Mouse (Mus musculus) lung, adult 2 months (tissue): ENCODE measurements at regions not wholly inside any gene's neighbourhood (a gene's known extent, or its start where the extent isn't known, plus 50 kb on each side); places are given as distances from the start of the nearest gene placed in this dataset.

Source experiments
- CTCF ChIP-seq: fragments of 200-500 bp; IDR thresholded peaks from 2 replicates; pipeline ENCODE4 v1.5.1; 2011; ENCODE audit warnings: mild to moderate bottlenecking, low read length, control low read depth; ENCODE audit not compliant: insufficient read depth
- POLR2A ChIP-seq: fragments of 200-500 bp; IDR thresholded peaks from 2 replicates; pipeline ENCODE4 v1.6.1; 2011; ENCODE audit warnings: low read depth, mild to moderate bottlenecking, control low read depth, low read length, borderline replicate concordance; ENCODE audit errors: extremely low read depth

- no peak for TF ChIP-seq POLR2A
- no peak for TF ChIP-seq CTCF
Observed at GRCm38 (mm10) chr16:63277556-63277955, 423.4 kb downstream of the Pros1 start.
